Mouse (Mus musculus) limb, embryonic 14.5 days (tissue): ENCODE measurements around the gene Ddx43. TPM values are rescaled to one million over a fixed set of nuclear protein-coding genes. Genes with fewer than 3 reads are reported as not detected.
"Not testable (repeated sequence)": the region's sequence is repeated elsewhere in the genome, so short reads cannot be mapped to it uniquely, and the experiment has no call there.

ENCODE experiments used
- ATAC-seq: fragments of 200-750 bp; cut with Nextera tagmentation; 2 replicates; pipeline ENCODE4 v1.8.0; 2017; ENCODE audit warnings: low read depth, moderate number of reproducible peaks, moderate TSS enrichment; ENCODE audit not compliant: low FRiP score
- DNase-seq: peaks from one replicate; pipeline ENCODE4 v3.0.0-alpha.2; 2015; ENCODE audit warnings: low spot score
- H3K27ac ChIP-seq: fragments of 300-500 bp; sonication (generic); replicated peaks from 2 replicates; pipeline ENCODE4 v1.5.1; 2014; ENCODE audit warnings: low read depth, mild to moderate bottlenecking, low read length, moderate library complexity, mixed read lengths
- H3K27me3 ChIP-seq: fragments of 300-500 bp; sonication (generic); 2 replicates; pipeline ENCODE4 v1.6.1; 2014; ENCODE audit warnings: low read length, mixed read lengths; ENCODE audit not compliant: control insufficient read depth, insufficient read depth
- H3K36me3 ChIP-seq: fragments of 300-500 bp; sonication (generic); 2 replicates; pipeline ENCODE4 v1.6.1; 2014; ENCODE audit warnings: mild to moderate bottlenecking, low read length, moderate library complexity, mixed read lengths; ENCODE audit not compliant: control insufficient read depth, insufficient read depth
- H3K4me1 ChIP-seq: fragments of 300-500 bp; sonication (generic); 2 replicates; pipeline ENCODE4 v1.6.1; 2014; ENCODE audit warnings: antibody characterized with exemption, low read length, mixed read lengths; ENCODE audit not compliant: control insufficient read depth, insufficient read depth
- H3K4me2 ChIP-seq: fragments of 300-500 bp; sonication (generic); replicated peaks from 2 replicates; pipeline ENCODE4 v1.6.1; 2014; ENCODE audit warnings: low read depth, mild to moderate bottlenecking, low read length, moderate library complexity; ENCODE audit not compliant: severe bottlenecking
- H3K4me3 ChIP-seq: fragments of 300-500 bp; sonication (generic); replicated peaks from 2 replicates; pipeline ENCODE4 v1.5.1; 2014; ENCODE audit warnings: low read length
- H3K9ac ChIP-seq: fragments of 300-500 bp; sonication (generic); 2 replicates; pipeline ENCODE4 v1.6.1; 2014; ENCODE audit warnings: mild to moderate bottlenecking, low read depth, low read length, moderate library complexity; ENCODE audit not compliant: severe bottlenecking
- H3K9me3 ChIP-seq: fragments of 300-500 bp; sonication (generic); 2 replicates; pipeline ENCODE4 v1.6.1; 2016; ENCODE audit warnings: low read length; ENCODE audit not compliant: control insufficient read depth
- POLR2A ChIP-seq: fragments of 200-500 bp; IDR thresholded peaks from 2 replicates; pipeline ENCODE4 v1.8.0; 2012; ENCODE audit warnings: inconsistent platforms, mild to moderate bottlenecking, moderate library complexity, borderline replicate concordance; ENCODE audit not compliant: insufficient read depth, insufficient read length; ENCODE audit errors: extremely low read depth
- WGBS: fragments of 180-500 bp; shearing (Covaris S2); extraction: QIAGEN DNeasy Blood & Tissue Kit; methylation state at CpG from one replicate; pipeline ENCODE4 v1.1.7; 2014; 5-methylcytosine and 5-hydroxymethylcytosine counted together
- polyA plus RNA-seq, 2 experiments: library from polyadenylated mRNA; depleted of rRNA in 1 of 2; stranded (reverse) in 1 of 2; unstranded in 1 of 2; fragments of >200 nt; fragmentation: Nextera tagmentation in 1 of 2; extraction: Ambion mirVana in 1 of 2; gene quantifications; 2 replicates each; pipeline versions ENCODE4 v1.2.1 to v1.2.3; 2012 to 2014

Ddx43 gene
- polyA plus RNA-seq (2012; rRNA removed) (0.72 and 1.0 TPM in 2 replicates), polyA plus RNA-seq (2014; fragmentation: Nextera tagmentation; extraction: Ambion mirVana) (0.26 and 0.43 TPM in 2 replicates)

DNA sequence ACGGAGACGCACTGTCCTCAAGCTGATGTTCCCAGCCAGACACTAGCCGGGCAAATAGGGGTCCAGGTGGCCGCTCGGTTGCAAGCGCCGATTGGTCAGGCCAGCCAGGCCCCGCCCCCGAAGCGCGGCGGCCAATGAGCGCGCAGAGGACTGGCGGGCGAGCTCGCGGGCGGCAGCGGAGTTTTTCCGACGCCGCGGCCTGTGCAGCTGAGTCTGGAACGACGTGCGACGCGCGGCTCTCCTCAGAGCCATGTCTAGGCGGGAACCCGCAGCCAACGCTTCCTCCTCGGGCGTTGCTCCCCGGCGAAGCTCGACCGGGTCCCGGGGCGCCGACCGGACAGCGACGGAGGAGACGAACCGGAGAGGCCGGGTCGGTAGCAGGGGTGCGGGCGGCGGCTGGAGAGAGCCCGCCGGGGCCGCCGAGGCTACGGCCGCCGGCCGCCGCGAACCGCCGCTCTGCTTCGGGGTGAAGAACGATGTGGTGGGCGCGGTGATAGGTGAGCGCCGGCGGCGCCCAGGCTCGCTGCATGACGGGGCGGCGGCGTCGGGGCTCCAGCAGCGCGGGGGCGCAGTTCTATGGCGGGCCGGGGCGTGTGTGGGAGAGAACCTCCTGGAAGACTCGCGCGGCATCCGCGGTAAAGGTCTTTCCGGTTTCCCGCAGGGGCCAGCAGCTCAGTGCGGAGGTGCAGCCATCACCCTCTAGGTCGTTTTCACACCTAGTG lies at the start of gene Ddx43:
Ddx43 (plus strand) TSS at position 148 of the 722 bp plus-strand sequence.
- no peaks in the 10 kb centered on the region for H3K36me3 ChIP-seq
- 3% methylated on average over 87 of the region's 93 CpGs for WGBS
- H3K9ac ChIP-seq, result peak within 1 kb of the TSS; percentile 43
- no peaks in the 10 kb centered on the region for H3K9me3 ChIP-seq
- peaks cover 50% of the 10 kb centered on the region for H3K27me3 ChIP-seq
- TF ChIP-seq POLR2A, result no peak
- H3K4me3 ChIP-seq, result peak within 1 kb of the TSS; percentile 41
- H3K4me1 ChIP-seq, result no peaks in the 10 kb centered on the region
- no peak within 1 kb of the TSS for H3K27ac ChIP-seq
- peak within 1 kb of the TSS; percentile 57 for H3K4me2 ChIP-seq
- ATAC-seq (peak; percentile 86), DNase-seq (peak; percentile 61)

DNA sequence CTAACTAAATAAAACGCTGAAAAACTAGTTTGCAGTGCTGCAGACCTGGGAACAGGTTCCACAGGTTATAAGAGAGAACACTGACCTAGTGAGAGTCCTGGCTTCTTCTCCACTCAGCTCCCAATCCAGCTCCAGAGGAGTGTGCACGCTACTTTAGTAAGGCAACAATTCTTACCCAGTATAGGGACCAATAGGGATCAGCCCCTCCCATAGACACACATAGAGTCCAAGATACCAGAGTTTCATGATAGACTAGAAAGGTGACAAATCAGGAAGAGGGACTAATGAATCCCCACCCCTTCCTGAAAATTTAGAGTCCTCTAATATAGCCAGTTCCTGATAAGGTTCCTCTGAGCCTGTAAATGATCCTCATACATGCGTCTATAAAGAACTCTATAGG lies 48.6 kb upstream of the Ddx43 start:
- DNase-seq (no peak), ATAC-seq (no peak)
- 73% methylated on average over 3 of the region's 3 CpGs for WGBS

DNA sequence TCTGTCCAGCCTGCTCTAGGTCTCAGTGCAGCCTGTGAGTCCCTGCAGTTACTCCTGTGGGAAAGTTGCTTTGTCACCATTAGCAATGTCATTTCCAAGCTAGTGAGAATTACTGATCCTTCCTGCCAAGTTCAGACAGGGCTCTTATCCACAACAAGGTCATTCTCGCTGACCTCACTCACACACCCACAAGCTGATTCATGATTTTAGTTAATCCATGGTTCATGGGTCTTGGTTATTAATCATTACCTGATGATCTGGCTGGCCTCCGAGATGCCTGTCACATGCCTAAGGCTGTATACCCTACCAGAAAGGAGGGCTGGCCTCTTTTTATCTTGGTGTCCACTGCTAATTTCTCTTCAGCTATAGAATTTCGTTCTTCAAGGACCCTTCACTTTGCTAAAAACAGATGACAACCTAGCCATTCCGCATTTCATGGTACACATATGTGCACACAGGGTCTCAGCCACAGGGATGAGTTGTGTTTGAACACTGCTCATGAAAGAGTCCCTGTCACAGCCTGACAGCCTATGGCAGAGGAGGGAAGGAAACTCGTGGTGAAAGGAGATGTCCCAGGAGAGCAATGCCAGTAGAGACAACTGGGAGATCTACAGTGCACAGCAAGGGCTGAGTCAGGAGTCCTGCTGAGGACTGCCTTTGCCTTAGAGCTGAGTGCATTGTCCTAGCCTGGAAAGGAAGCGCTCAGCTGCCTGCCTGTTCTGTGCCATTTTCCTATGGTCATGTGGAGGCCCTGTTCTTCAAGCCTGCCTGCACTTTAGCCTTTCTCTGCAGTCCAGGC lies 47.2 kb upstream of the Ddx43 start:
- 58% methylated on average over 6 of the region's 6 CpGs for WGBS
- ATAC-seq, DNase-seq, H3K4me3 ChIP-seq, H3K27ac ChIP-seq, H3K9ac ChIP-seq, H3K4me1 ChIP-seq, H3K4me2 ChIP-seq, H3K9me3 ChIP-seq, H3K27me3 ChIP-seq, H3K36me3 ChIP-seq: not testable (repeated sequence)

More for the DNA sequence above, 48.6 kb upstream of the Ddx43 start:
- Histone ChIP-seq H3K36me3 (no peaks in the 10 kb centered on the region), H3K9ac (no peak overlapping the region), H3K27me3 (no peaks in the 10 kb centered on the region), H3K9me3 (no peaks in the 10 kb centered on the region), H3K4me3 (no peak overlapping the region), H3K27ac (no peak overlapping the region), H3K4me2 (no peak overlapping the region), H3K4me1 (no peaks in the 10 kb centered on the region)
- no peak for TF ChIP-seq POLR2A

DNA sequence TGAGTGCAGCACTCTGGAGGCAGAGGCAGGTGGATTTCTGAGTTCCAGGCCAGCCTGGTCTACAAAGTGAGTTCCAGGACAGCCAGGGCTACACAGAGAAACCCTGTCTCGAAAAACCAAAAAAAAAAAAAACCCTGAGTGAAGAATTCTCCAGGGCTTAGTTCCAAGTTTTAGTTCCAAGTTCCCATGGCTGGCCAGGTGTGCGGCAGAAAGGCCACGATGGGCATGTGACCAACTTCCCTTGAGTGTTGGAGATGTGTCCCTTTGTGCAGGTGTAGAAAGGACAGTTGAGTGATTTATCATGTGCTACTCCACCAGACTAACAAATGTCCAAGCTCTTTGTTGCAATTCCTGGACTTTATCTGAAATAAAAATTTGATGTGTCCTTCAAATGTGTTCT lies 46.4 kb upstream of the Ddx43 start:
- DNase-seq, H3K27me3 ChIP-seq, H3K4me2 ChIP-seq, ATAC-seq, H3K4me1 ChIP-seq, H3K9me3 ChIP-seq, H3K27ac ChIP-seq, H3K36me3 ChIP-seq, H3K9ac ChIP-seq, H3K4me3 ChIP-seq: not testable (repeated sequence)
- WGBS, result 75% methylated on average over 3 of the region's 3 CpGs

DNA sequence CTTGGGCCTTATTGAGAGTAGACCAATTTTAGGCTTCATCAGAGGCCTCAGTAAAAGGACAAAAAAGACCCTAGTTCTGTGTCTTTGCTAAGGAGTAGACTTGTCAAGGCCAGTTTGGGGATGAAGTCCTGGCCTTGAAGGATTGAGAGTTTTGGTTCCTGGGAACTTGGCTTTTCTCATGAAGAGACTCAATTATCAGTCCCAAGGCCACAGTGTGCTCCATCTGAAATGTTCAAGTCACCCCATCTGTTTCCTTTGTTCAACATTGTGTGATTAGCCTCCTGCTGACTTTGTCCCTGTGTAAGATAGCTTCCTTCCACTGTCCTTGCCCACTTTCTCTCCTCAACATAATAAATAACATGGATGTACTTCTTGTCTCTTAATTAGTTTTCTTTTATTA lies 45.6 kb upstream of the Ddx43 start:
- not testable (repeated sequence) for H3K4me1 ChIP-seq, ATAC-seq, H3K27ac ChIP-seq, DNase-seq, H3K4me2 ChIP-seq, H3K9me3 ChIP-seq, H3K27me3 ChIP-seq, H3K36me3 ChIP-seq, H3K9ac ChIP-seq, H3K4me3 ChIP-seq
